In the genomic region with DNA sequence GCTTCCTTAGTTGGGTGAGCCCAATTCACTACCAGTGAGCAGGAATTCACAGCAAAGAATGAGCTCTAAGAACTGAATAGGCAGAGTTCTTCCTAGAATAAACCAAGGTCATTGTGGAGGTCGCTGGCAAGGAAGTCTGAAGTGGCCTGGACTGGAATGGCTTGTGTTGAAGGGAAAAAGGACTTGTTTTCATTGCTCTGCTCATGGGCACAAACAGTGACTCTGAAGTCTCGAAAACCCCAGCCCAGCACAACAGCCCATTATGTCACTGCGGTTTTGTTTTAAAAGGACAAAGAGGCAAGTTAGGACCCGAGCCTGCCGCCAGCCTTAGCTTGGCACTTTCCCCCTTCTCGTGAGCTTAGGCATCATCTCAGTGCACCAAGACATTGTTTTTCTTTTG, we compare ENCODE assay signal across 15 mouse cellular contexts. TPM values are rescaled to one million over a fixed set of nuclear protein-coding genes. Genes with fewer than 3 reads are reported as not detected.
DNase-seq lines count a peak whose midpoint lies in the region; ATAC-seq and TF ChIP-seq lines count a peak whose summit lies in the region.
"Had no signal": no experiment of that assay in that cellular context is flagged by ENCODE, and none has a peak within 500 bp of the region (broad histone marks: within the 10 kb centered on the region; RNA-seq: fewer than 3 reads in every experiment).

No protein-coding gene starts in this region.

- DNase-seq in forebrain, postnatal 0 days = no peak
- DNase-seq in forebrain, embryonic 10.5 days (ENCODE audit: extremely low spot score, low spot score) = no peak
- DNase-seq in kidney, adult 9 months = peak; percentile 26
- no peak for DNase-seq in kidney, postnatal 4 days
- DNase-seq in right cerebral cortex, postnatal 36 days (ENCODE audit: low spot score in 2 of 2) = peak; percentile 14 to 28
- no peak for DNase-seq in right cerebral cortex, adult 2 months (ENCODE audit: low spot score in 2 of 2)
- DNase-seq in gastrocnemius, postnatal 10 days = no peak
- DNase-seq: gastrocnemius, postnatal 36 days; heart, postnatal 10 days; kidney, adult 18-20 months; lung, postnatal 4 days had no signal

- no peaks in the 10 kb centered on the region for H3K4me1 ChIP-seq in forebrain, postnatal 0 days (ENCODE audit: insufficient read depth)
- peaks cover 27% of the 10 kb centered on the region for H3K4me1 ChIP-seq in forebrain, embryonic 10.5 days
- H3K4me1 ChIP-seq: neural tube, embryonic 15.5 days had no signal

- H3K4me2 ChIP-seq in forebrain, postnatal 0 days (ENCODE audit: low read depth) = no peak overlapping the region
- H3K4me2 ChIP-seq: forebrain, embryonic 12.5 days; neural tube, embryonic 15.5 days had no signal

- no peak for TF ChIP-seq CTCF in forebrain, postnatal 0 days (IDR thresholded peaks at IDR 0.05; ENCODE audit: low read depth)

- ATAC-seq in forebrain, postnatal 0 days = peak; percentile 47
- ATAC-seq: midbrain, embryonic 16.5 days had no signal

- no peaks in the 10 kb centered on the region for H3K27me3 ChIP-seq in forebrain, postnatal 0 days (ENCODE audit: insufficient read depth, low read length)
- H3K27me3 ChIP-seq in forebrain, embryonic 10.5 days (ENCODE audit: poor library complexity, severe bottlenecking) = no peaks in the 10 kb centered on the region
- H3K27me3 ChIP-seq: CH12.LX; forebrain, embryonic 12.5 days; neural tube, embryonic 15.5 days had no signal

- no peaks in the 10 kb centered on the region for H3K9me3 ChIP-seq in forebrain, postnatal 0 days (ENCODE audit: low read length)
- H3K9me3 ChIP-seq in forebrain, embryonic 10.5 days = no peaks in the 10 kb centered on the region
- H3K9me3 ChIP-seq: forebrain, embryonic 12.5 days; neural tube, embryonic 15.5 days had no signal

- H3K27ac ChIP-seq in forebrain, postnatal 0 days (ENCODE audit: low read depth, low read length) = no peak overlapping the region
- no peak overlapping the region for H3K27ac ChIP-seq in forebrain, embryonic 10.5 days
- H3K27ac ChIP-seq: forebrain, embryonic 12.5 days; neural tube, embryonic 15.5 days had no signal

- H3K4me3 ChIP-seq in forebrain, postnatal 0 days (ENCODE audit: low read depth, low read length) = no peak overlapping the region
- no peak overlapping the region for H3K4me3 ChIP-seq in forebrain, embryonic 10.5 days
- H3K4me3 ChIP-seq: forebrain, embryonic 12.5 days; neural tube, embryonic 15.5 days had no signal

- H3K9ac ChIP-seq in forebrain, postnatal 0 days = no peak overlapping the region
- H3K9ac ChIP-seq: forebrain, embryonic 12.5 days; neural tube, embryonic 15.5 days had no signal

- no peaks in the 10 kb centered on the region for H3K36me3 ChIP-seq in forebrain, postnatal 0 days (ENCODE audit: insufficient read depth)
- H3K36me3 ChIP-seq in forebrain, embryonic 10.5 days (replicated peaks) = peaks cover 16% of the 10 kb centered on the region
- H3K36me3 ChIP-seq: neural tube, embryonic 15.5 days had no signal

- WGBS in forebrain, postnatal 0 days = 24% methylated on average over 6 of the region's 6 CpGs
- WGBS in forebrain, embryonic 10.5 days = 49% methylated on average over 6 of the region's 6 CpGs

RNA-seq across cellular contexts. Expression of gene Fhdc1, which starts 8.5 kb away (rescaled TPM):
- 3.5 and 3.7 TPM in 2 replicates for total RNA-seq in forebrain, postnatal 0 days (2014; rRNA removed)
- polyA plus RNA-seq in forebrain, postnatal 0 days (2015; fragmentation: Nextera tagmentation; extraction: Ambion mirVana) = 1.6 and 1.7 TPM in 2 replicates
- polyA plus RNA-seq in forebrain, embryonic 10.5 days (2016; fragmentation: Nextera tagmentation; extraction: Ambion mirVana) = 1.2 and 1.9 TPM in 2 replicates
- total RNA-seq in gastrocnemius, postnatal 10 days (2021) = 1 to 10 TPM in 1 of 2 experiments, under 1 TPM in 1; 0.82 to 2.1 TPM

Comparison
In these comparisons a context has a peak if more than half of its experiments do, and no peak if none do; other contexts are left out.
1. DNase-seq: peak in kidney, adult 9 months (single experiment) and right cerebral cortex, postnatal 36 days (2 of 2); none in forebrain, postnatal 0 days (single experiment), forebrain, embryonic 10.5 days (single experiment), kidney, postnatal 4 days (0 of 2), right cerebral cortex, adult 2 months (0 of 2) and gastrocnemius, postnatal 10 days (single experiment).